Mouse (Mus musculus) heart, adult 8-10 months (tissue): Measurements from ENCODE around the gene Akr1b8. TPM values are rescaled to one million over a fixed set of nuclear protein-coding genes. Genes with fewer than 3 reads are reported as not detected.
"Not testable (repeated sequence)": the region's sequence is repeated elsewhere in the genome, so short reads cannot be mapped to it uniquely, and the experiment has no call there.

Experiments used
- DNase-seq: peaks from one replicate; pipeline ENCODE4 v3.0.0; 2022; ENCODE audit warnings: low spot score
- total RNA-seq, 4 experiments: library from RNA; stranded (reverse); gene quantifications; 2 replicates each; pipeline ENCODE4 v1.2.4; 2022

The Akr1b8 gene
- total RNA-seq, 4 experiments from 2014 or later: 3.7 to 4.6 (median 3.9) TPM

DNA sequence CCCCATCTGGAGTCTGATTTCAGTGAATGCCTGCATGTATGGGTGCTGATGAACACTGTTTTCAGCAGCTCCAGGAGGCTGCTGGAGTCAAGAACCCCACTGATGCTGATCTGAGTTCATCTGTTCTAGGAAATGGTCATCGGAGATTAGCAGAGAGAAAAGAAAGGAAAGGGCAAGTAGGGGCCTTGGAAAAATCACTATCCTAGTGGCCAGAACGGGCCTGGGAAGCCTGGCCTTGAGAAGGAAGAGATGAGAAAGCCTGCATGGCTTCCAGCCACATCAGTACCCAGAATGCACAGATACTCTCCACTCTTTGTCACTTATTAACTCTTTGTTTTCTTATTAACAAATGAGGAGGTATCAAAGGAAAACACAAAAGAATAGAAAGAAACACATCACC is 46.8 kb downstream of the Akr1b8 start:
- DNase-seq: no peak

DNA sequence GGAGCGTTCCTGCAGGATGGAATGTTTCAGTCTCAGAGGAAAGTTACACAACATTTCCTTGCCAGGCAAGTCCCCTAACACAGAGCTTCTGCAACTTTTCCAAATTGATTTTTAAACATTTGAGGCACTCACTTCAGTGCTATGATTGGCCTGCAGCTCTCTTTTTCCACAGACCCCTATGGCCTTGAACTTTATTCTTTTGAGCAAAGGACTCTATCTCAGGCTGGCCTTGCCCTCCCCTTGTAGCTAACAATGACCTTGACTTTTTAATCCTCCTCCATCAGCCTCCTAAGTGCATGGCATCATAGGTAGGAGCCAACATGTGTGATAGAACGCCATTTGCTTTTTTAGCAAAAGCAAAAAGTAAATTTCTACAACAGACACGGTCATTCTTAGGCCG is 52.8 kb downstream of the Akr1b8 start:
- DNase-seq: no peak

- no peak for DNase-seq
Observed at GRCm38 (mm10) chr6:34407403-34407802, 53.5 kb downstream of the Akr1b8 start.

- DNase-seq: no peak
Observed at GRCm38 (mm10) chr6:34412023-34412422, 58.1 kb downstream of the Akr1b8 start, which contains the start of gene Akr1b7. Gene Akr1b7 (plus strand): TSS chr6:34412334.

- DNase-seq: no peak
Observed at GRCm38 (mm10) chr6:34412688-34413087, 58.8 kb downstream of the Akr1b8 start.

GRCm38 (mm10) chr6:34413386-34413785 is 59.5 kb downstream of the Akr1b8 start:
- DNase-seq: not testable (repeated sequence)

GRCm38 (mm10) chr6:34416521-34416920 is 62.6 kb downstream of the Akr1b8 start:
- no peak for DNase-seq

Other genes with a start within 250 kb of the Akr1b8 start
- gene Slc35b4, start 177.0 kb upstream of the Akr1b8 start, total RNA-seq: 1 to 10 TPM; 6.9 to 9.2 (median 7.6) TPM
- 100 to 1,000 TPM; 272 to 373 (median 320) TPM for gene Akr1b3, start 36.6 kb upstream of the Akr1b8 start, total RNA-seq
- 10 to 100 TPM; 69.6 to 81.5 (median 73.7) TPM for gene Akr1b10, start 30.1 kb downstream of the Akr1b8 start, total RNA-seq
- under 1 TPM in 1 of 4 experiments, not detected in 3; 0.22 TPM for gene Akr1b7, start 58.2 kb downstream of the Akr1b8 start, total RNA-seq
- gene Bpgm, start 122.1 kb downstream of the Akr1b8 start, total RNA-seq: 10 to 100 TPM; 27.1 to 53.5 (median 32.2) TPM
- gene Cald1, start 244.4 kb downstream of the Akr1b8 start, total RNA-seq: 10 to 100 TPM; 38.7 to 48.1 (median 43.9) TPM